Mouse (Mus musculus): Measurements from ENCODE around the gene Rab26.

GRCm38 (mm10) chr17:24557091-24557490 lies 23.1 kb upstream of the Rab26 start:
- no peak for TF ChIP-seq POLR2A (IDR thresholded peaks at IDR 0.05; ENCODE audit: insufficient read depth, low read depth, low read length)
- no peak for TF ChIP-seq CTCF (IDR thresholded peaks at IDR 0.05)
- TF ChIP-seq EP300 (IDR thresholded peaks at IDR 0.05; ENCODE audit: insufficient read depth, low read depth, low read length) = peak; percentile 77; the same call in 1 of the 2 replicates
